In genomic region chr13:84399345-84400170, GRCm38 (mm10) we compare ENCODE assay signal across 13 mouse cellular contexts.
DNase-seq lines count a peak whose midpoint lies in the region; ATAC-seq and TF ChIP-seq lines count a peak whose summit lies in the region.
"Had no signal": no experiment of that assay in that cellular context is flagged by ENCODE, and none has a peak within 500 bp of the region (broad histone marks: within the 10 kb centered on the region; RNA-seq: fewer than 3 reads in every experiment).

No protein-coding gene starts in this region.

- H3K4me2 ChIP-seq in embryonic facial prominence, embryonic 11.5 days (ENCODE audit: low read depth, low read length) = no peak overlapping the region
- H3K4me2 ChIP-seq in forebrain, embryonic 12.5 days = no peak overlapping the region
- H3K4me2 ChIP-seq in hindbrain, postnatal 0 days (ENCODE audit: low read depth, low read length) = no peak overlapping the region
- H3K4me2 ChIP-seq in liver, postnatal 0 days (ENCODE audit: low read depth, low read length) = no peak overlapping the region
- H3K4me2 ChIP-seq: limb, embryonic 13.5 days had no signal

- intact Hi-C loops in heart, postnatal 36 days (cut with DNase I) = no loop called here

- H3K4me1 ChIP-seq in embryonic facial prominence, embryonic 11.5 days (ENCODE audit: control insufficient read depth, insufficient read depth, low read length) = no peaks in the 10 kb centered on the region
- H3K4me1 ChIP-seq in embryonic facial prominence, embryonic 10.5 days = peaks cover 18% of the 10 kb centered on the region
- peaks cover 18% of the 10 kb centered on the region for H3K4me1 ChIP-seq in forebrain, embryonic 12.5 days
- peaks cover 10% of the 10 kb centered on the region for H3K4me1 ChIP-seq in hindbrain, postnatal 0 days (ENCODE audit: insufficient read depth, low read length)
- no peaks in the 10 kb centered on the region for H3K4me1 ChIP-seq in liver, postnatal 0 days (ENCODE audit: insufficient read depth)
- H3K4me1 ChIP-seq: limb, embryonic 13.5 days had no signal

- H3K27ac ChIP-seq in embryonic facial prominence, embryonic 11.5 days (replicated peaks; ENCODE audit: low read depth, low read length) = no peak overlapping the region
- no peak overlapping the region; the same call in 1 of the 2 replicates for H3K27ac ChIP-seq in embryonic facial prominence, embryonic 10.5 days (replicated peaks)
- no peak overlapping the region for H3K27ac ChIP-seq in forebrain, embryonic 12.5 days
- H3K27ac ChIP-seq in hindbrain, postnatal 0 days = peak overlapping the region; percentile 62
- H3K27ac ChIP-seq in liver, postnatal 0 days (ENCODE audit: low read depth) = no peak overlapping the region
- H3K27ac ChIP-seq: kidney, postnatal 0 days; limb, embryonic 13.5 days had no signal

- no peak overlapping the region for H3K9ac ChIP-seq in embryonic facial prominence, embryonic 11.5 days (replicated peaks; ENCODE audit: low read length)
- no peak overlapping the region for H3K9ac ChIP-seq in forebrain, embryonic 12.5 days
- no peak overlapping the region; the same call in 1 of the 2 replicates for H3K9ac ChIP-seq in hindbrain, postnatal 0 days (replicated peaks; ENCODE audit: low read length)
- no peak overlapping the region for H3K9ac ChIP-seq in liver, postnatal 0 days (replicated peaks)
- H3K9ac ChIP-seq: limb, embryonic 13.5 days had no signal

- no peaks in the 10 kb centered on the region for H3K27me3 ChIP-seq in embryonic facial prominence, embryonic 11.5 days (ENCODE audit: control insufficient read depth, insufficient read depth, low read length)
- no peaks in the 10 kb centered on the region for H3K27me3 ChIP-seq in embryonic facial prominence, embryonic 10.5 days (replicated peaks; ENCODE audit: low read depth, poor library complexity, severe bottlenecking)
- 0 out of 2 replicates have a peak, but pooled peaks cover 3% of the 10 kb centered on the region for H3K27me3 ChIP-seq in forebrain, embryonic 12.5 days
- no peaks in the 10 kb centered on the region for H3K27me3 ChIP-seq in hindbrain, postnatal 0 days (ENCODE audit: insufficient read depth, low read length)
- H3K27me3 ChIP-seq in liver, postnatal 0 days (ENCODE audit: insufficient read depth, low read length) = no peaks in the 10 kb centered on the region
- H3K27me3 ChIP-seq: limb, embryonic 13.5 days had no signal

- 0 out of 2 replicates have a peak, but pooled peaks have one; percentile 39 for ATAC-seq in embryonic facial prominence, embryonic 11.5 days (replicated peaks; ENCODE audit: insufficient number of reproducible peaks, low FRiP score, low TSS enrichment, low read depth)
- ATAC-seq in forebrain, embryonic 12.5 days (ENCODE audit: low FRiP score) = peak; percentile 44; the same call in 1 of the 2 replicates
- peak; percentile 50 for ATAC-seq in hindbrain, postnatal 0 days
- ATAC-seq in liver, postnatal 0 days = no peak

- no peak for DNase-seq in embryonic facial prominence, embryonic 11.5 days (ENCODE audit: low spot score)
- no peak for DNase-seq in embryonic facial prominence, embryonic 10.5 days (ENCODE audit: low spot score)
- DNase-seq in hindbrain, postnatal 0 days (ENCODE audit: low spot score) = peak; percentile 23
- DNase-seq in neural tube, embryonic 10.5 days (ENCODE audit: extremely low spot score, low spot score) = peak; percentile 32
- DNase-seq in adrenal gland, postnatal 14 days = no peak
- no peak for DNase-seq in liver, postnatal 0 days
- no peak for DNase-seq in heart, postnatal 36 days
- DNase-seq: cerebellum, adult 11 months; gastrocnemius, postnatal 14 days; heart, postnatal 10 days had no signal

- TF ChIP-seq EP300 in liver, postnatal 0 days (IDR thresholded peaks at IDR 0.05; ENCODE audit: low read depth) = no peak

- no peak overlapping the region for H3K4me3 ChIP-seq in embryonic facial prominence, embryonic 11.5 days (ENCODE audit: low read depth, low read length)
- no peak overlapping the region for H3K4me3 ChIP-seq in embryonic facial prominence, embryonic 10.5 days
- no peak overlapping the region for H3K4me3 ChIP-seq in forebrain, embryonic 12.5 days (replicated peaks)
- no peak overlapping the region for H3K4me3 ChIP-seq in hindbrain, postnatal 0 days (ENCODE audit: low read length)
- no peak overlapping the region for H3K4me3 ChIP-seq in liver, postnatal 0 days (ENCODE audit: low read depth, low read length)
- H3K4me3 ChIP-seq: limb, embryonic 13.5 days had no signal

- no peaks in the 10 kb centered on the region for H3K9me3 ChIP-seq in embryonic facial prominence, embryonic 11.5 days (replicated peaks; ENCODE audit: control insufficient read depth, low read length)
- no peaks in the 10 kb centered on the region for H3K9me3 ChIP-seq in embryonic facial prominence, embryonic 10.5 days
- H3K9me3 ChIP-seq in forebrain, embryonic 12.5 days = no peaks in the 10 kb centered on the region
- no peaks in the 10 kb centered on the region for H3K9me3 ChIP-seq in hindbrain, postnatal 0 days (ENCODE audit: low read length)
- H3K9me3 ChIP-seq in liver, postnatal 0 days (ENCODE audit: low read length) = no peaks in the 10 kb centered on the region
- H3K9me3 ChIP-seq: limb, embryonic 13.5 days had no signal

- WGBS in embryonic facial prominence, embryonic 11.5 days = 27% methylated on average over 3 of the region's 3 CpGs
- WGBS in embryonic facial prominence, embryonic 10.5 days = 38% methylated on average over 3 of the region's 3 CpGs
- WGBS in forebrain, embryonic 12.5 days = 42% methylated on average over 3 of the region's 3 CpGs
- 14% methylated on average over 3 of the region's 3 CpGs for WGBS in hindbrain, postnatal 0 days
- WGBS in liver, postnatal 0 days (ENCODE audit: insufficient replicate concordance) = 42% methylated on average over 3 of the region's 3 CpGs

- H3K36me3 ChIP-seq in embryonic facial prominence, embryonic 11.5 days (replicated peaks; ENCODE audit: control insufficient read depth, insufficient read depth, low read depth, low read length) = no peaks in the 10 kb centered on the region
- no peaks in the 10 kb centered on the region for H3K36me3 ChIP-seq in embryonic facial prominence, embryonic 10.5 days (replicated peaks)
- H3K36me3 ChIP-seq in forebrain, embryonic 12.5 days (replicated peaks) = no peaks in the 10 kb centered on the region
- no peaks in the 10 kb centered on the region for H3K36me3 ChIP-seq in hindbrain, postnatal 0 days (ENCODE audit: insufficient read depth, low read length)
- no peaks in the 10 kb centered on the region for H3K36me3 ChIP-seq in liver, postnatal 0 days (replicated peaks; ENCODE audit: insufficient read depth, low read length)
- H3K36me3 ChIP-seq: limb, embryonic 13.5 days had no signal

- no peak for TF ChIP-seq CTCF in hindbrain, postnatal 0 days (IDR thresholded peaks at IDR 0.05; ENCODE audit: low read depth)
- TF ChIP-seq CTCF in liver, postnatal 0 days (IDR thresholded peaks at IDR 0.05; ENCODE audit: low read depth) = no peak

Comparison
In these comparisons a context has a peak if more than half of its experiments do, and no peak if none do; other contexts are left out.
1. DNase-seq: peak in hindbrain, postnatal 0 days (single experiment) and neural tube, embryonic 10.5 days (single experiment); none in embryonic facial prominence, embryonic 11.5 days (single experiment), embryonic facial prominence, embryonic 10.5 days (single experiment), adrenal gland, postnatal 14 days (single experiment), liver, postnatal 0 days (single experiment) and heart, postnatal 36 days (0 of 2).